Mouse (Mus musculus) layer of hippocampus, adult 8-10 months (tissue): Measurements from ENCODE around the gene Gcgr. TPM values are rescaled to one million over a fixed set of nuclear protein-coding genes. Genes with fewer than 3 reads are reported as not detected.
"Not testable (repeated sequence)": the region's sequence is repeated elsewhere in the genome, so short reads cannot be mapped to it uniquely, and the experiment has no call there.

Experiments
- DNase-seq, 2 experiments: peaks; one replicate each; pipeline ENCODE4 v3.0.0; 2022; ENCODE audit warnings: low spot score in 2 of 2
- total RNA-seq, 4 experiments: library from RNA; stranded (reverse); gene quantifications; 2 replicates each; pipeline ENCODE4 v1.2.4; 2022

Gene Gcgr
- total RNA-seq, 4 experiments from 2014 or later = 0.25 TPM; not detected in 3

DNA sequence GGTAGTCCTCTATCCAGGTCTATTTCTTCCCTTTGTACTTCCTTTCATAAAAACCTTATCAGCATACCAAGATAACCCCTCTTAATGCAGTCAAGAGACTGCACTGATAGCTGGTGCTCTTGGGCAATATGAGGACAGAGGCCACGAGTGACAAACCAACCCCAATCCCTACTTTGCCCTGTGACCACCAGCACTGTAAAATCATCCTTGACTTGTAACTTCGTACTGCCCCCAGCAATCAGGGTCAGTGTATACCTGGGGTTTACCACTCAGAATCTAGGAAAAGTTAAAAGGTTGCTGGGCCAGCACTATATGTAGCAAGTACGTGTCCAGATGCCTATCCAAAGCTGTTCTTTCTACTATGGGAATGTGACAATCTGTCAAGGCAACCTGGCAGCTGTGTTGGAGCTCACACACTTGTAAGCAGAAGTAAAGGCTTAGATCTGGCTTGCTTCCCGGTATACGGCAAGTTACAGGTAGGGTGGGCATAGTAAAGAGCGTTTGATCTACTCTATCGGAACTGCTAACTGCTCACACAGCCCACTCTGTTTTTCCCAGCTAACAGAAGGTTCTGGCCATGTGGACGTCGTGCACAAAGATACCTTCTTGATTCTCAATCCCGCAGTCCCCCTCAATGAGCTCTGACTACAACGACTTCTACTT lies 41.4 kb downstream of the Gcgr start:
- no peak for DNase-seq

DNA sequence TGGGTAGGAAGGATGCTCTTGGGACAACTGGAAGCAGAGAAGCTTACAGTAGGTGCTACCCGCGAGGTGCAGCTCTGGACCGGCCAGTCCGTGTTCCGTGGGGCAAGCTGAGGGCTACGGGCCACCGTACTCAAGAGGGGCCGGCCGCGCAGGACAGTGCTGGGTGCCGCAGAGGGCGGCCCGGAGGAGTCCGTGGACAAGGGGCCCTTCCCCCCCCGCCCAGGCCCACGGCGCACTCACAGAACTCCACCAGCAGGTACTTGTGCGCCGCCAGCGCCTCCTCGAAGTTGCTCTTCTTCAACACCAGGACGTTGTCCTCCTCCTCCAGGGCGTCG lies 41.9 kb downstream of the Gcgr start:
- DNase-seq = no peak

DNA sequence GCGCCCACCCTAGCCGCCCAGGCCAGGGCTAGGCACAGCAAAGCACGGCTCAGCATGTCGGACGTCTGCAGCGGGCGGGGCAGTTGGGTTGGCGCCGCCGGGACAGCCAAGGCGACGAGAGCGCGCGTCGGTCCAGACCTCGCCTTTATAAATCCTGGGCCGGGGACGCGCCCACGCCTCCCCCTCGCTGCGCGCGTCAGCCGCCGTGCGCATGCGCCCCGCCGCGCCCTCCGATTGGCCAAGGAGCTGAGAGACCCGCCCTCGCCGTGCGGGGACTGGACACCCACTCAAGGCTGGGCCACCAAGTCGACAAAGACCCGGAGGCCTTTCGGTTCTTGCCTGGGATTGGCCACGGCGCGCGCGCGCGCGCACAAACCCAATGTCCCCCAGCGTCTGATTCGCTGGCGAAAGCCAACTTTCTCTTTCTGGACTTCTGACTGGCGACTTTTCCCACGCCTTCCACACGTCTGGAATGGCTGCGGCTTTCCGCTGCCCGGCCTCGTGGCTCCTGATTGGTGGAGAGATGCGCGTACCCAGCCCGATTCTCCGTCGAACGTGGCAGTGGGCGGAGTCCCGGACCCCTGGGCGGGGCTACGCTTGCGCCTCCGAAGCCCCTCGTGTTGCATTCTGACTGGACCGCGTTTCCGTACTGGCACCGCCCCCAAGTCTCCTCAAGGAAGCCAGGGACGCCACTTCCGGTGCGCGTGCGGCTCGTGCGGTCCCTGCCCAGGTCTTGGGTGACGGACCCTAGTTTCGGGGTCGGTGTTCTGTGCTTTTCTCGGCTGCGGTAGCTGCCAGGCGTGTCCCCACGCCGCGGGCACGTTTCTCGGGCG lies 42.5 kb downstream of the Gcgr start, which contains the start of gene P4hb:
TSS of gene P4hb (minus strand) at position 502 of the 833 bp plus-strand sequence.
- peak; percentile 100 for DNase-seq

DNA sequence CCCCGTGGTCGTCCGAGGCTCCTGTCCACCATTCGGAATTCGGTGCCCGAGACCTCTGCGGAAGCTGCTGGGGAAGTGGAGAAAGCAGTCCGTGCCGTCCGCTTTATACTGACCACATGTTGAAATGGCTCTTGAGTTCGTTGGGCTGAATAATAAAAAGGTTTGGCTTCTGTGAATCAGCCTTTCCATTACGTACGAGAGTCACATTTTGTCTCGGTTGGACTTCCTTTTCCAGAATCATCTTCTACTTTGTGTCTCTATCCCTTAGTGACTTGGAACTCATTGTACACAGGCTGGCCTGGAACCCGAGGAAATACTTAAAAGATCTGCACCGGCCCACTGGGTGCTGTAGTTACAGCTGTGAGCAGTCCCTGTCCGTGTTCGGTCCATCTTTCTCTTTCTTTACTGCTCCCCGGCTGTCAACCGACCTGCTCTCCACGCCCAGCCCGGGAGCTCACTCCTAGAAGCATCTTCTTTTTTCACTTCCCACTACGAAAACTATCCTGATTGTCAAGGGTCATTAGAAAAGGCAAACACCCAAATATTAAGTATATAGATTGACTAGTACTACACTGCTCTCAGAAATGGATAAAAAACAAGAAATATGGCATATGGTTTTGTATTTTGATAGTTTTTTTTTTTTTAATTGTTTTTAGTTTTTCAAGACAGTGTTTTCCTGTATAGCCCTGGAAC lies 43.2 kb downstream of the Gcgr start:
- no peak for DNase-seq

DNA sequence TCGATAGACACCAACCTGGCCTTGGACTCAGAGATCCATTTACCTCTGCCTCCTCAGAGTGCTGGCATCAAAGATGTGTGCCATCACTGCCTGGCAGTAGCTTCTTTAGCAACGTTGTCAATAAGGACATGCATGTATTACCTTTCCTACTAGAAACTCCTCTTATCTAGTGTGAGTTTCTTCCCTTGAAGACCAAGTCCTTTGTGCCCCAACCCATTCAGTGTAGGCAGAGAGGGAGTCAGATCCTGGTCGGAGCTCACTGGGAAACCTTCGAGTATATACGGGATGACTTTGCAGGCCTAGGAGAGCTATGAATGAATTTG lies 43.7 kb downstream of the Gcgr start:
- DNase-seq = no peak

DNA sequence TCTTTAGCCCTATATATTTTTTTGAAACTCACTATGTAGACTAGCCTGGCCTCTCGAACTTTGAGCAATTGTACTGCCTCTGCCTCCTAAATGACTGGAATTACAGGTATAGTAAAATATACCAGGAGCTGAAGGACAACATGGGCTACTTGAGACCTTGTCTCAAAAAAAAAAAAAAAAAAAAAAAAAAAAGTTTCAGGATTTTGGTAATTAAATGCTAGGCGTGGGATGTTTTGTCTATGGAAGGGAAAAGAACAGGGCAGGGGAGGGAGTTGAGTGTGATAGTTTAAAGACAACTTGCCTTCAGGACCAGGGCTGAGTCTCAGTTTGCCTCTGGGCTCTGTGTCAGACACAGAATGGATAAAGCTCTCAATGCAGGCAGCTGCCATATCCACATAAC lies 44.5 kb downstream of the Gcgr start:
- no peak for DNase-seq

DNA sequence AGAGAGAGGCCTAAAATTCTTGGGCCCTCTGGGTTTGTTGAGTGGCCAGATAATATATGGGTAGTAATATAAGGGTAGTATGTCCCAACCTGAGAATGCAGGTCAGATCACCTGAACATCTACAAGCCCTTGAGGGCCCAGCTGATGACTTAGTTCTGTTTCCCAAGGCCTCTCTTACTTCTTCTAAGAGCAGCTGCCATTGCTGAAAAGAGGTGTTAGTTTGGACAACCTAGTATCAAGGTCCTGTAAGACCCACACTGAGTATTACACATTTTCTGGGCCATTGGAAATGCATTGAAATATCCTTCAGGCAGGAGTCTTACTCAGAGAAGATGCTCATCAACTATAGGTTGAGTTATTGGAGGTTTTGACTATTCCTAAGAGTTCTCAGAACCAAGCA lies 45.4 kb downstream of the Gcgr start:
- DNase-seq = no peak

DNA sequence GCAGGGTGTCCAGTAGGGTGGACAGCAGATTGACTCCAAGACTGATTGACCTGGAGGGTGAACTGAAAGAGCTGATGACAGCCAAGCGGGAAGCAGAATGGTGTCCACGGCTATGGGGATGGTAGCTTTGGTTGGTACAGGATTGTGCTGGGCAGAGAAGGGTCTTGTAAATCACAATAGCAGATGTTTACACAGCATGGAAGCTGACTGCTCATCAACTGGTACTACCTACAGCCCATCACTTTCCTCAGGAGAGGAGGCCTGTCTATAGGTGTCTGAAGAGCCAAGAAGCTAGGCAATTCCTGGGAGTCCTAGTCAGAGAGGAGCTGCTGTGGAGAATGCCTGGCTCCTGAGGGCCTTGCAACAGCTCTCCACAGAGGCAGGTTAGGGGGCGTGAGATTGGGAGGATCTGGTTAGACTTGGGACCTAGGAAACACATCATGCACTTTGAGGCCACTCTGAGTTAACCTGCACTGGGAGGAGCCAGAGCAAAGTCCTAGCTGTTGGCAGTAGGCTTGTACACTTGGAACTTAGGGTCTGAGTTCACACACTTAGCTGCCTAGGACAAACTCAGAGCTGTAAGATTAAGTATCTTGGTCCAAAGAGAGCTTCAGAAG lies 46.0 kb downstream of the Gcgr start:
- DNase-seq = no peak

DNA sequence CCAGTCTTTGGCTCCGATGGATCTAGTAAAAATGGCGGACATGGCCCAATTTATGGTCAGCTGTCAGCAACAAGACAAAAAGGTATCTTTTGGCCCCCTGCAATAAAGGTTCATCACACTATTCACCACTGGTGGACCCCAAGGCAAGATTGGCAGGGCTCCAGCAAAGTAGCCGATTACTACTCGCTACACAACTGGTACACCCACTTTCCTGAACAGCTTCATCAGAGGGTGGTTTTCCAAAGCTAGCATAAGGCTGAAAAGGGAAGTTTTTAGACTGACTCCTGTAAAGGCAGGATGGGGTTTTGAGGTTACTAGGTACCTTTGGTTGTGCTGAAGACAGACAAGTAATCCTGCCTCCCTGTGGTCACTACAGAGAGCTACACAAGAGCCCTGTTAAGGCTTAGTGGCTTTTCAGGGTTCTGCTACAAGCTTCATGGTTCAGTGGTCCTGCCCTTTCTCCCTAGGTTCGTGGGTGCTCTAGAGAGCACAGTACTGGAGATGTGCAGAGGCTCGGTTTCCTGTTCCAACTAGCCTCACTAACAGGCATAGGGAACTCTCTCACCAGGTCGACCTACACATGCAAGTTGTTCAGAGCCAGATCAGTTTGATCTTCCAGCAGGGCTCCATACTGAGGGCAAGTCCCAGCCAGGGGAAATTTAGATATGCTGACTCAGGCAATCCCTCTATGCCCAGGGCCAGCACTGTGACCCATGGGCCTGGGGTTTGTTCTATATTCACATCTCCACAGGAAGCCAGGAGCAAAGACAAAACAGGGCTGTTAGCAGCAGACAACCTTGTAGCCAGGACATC lies 46.9 kb downstream of the Gcgr start:
- no peak for DNase-seq

DNA sequence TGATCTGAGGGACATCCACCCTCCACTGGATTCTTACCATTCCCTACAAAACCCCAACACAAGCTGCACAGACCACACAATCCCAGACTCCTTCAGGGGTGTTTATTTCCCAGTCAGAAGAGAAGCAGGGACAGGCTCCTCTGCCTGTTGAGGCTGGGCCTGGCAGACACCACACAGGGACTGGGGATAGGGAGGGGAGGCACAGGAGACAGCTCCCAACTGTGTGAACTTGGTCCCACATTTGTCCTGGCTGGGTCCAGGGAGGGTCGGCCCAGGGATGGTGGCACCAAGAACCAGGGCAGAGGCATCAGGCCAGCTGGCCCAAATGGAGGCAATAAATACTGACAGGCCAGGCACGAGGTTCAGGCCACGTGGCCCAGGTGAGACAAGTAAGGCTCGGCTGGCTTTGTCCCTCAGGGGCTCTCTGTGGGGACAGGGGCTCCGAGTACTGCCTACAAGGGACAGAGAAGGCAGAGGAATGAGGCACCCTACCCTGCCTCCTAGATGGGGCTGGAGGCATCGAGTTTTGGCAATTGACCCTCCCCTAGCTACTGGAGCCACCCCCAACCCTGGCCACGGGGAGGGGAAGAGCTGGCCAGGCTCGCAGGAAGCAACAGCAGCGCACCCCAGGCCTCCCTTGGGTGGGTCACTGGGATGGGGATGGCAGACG lies 47.7 kb downstream of the Gcgr start:
- DNase-seq = no peak

DNA sequence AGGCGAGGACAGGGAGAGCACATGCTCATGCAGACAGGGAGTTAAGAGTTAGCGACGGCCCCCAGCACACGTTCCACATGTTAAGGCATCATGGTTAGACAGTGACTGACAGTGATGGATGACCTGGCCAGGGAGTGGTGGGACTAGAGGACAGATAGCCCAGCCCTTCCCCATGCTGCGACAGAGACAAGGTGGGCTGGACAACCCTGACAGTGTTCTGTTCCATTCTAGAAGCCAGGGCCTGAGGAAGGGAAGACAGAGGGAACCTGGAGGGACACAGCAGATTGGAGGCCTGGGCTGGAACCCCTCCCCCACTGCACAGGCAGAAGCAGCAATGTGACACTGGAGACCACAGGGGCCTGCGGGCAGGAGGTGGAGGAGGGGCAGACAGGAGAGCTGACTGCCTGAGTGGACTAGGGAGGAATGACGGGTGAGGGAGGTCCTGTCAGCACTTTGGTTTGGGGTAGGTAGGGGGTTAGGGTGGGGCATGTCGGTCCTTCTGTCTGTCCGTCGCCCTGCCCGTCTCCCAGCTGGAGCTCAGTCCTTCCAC lies 48.3 kb downstream of the Gcgr start:
- DNase-seq = no peak

DNA sequence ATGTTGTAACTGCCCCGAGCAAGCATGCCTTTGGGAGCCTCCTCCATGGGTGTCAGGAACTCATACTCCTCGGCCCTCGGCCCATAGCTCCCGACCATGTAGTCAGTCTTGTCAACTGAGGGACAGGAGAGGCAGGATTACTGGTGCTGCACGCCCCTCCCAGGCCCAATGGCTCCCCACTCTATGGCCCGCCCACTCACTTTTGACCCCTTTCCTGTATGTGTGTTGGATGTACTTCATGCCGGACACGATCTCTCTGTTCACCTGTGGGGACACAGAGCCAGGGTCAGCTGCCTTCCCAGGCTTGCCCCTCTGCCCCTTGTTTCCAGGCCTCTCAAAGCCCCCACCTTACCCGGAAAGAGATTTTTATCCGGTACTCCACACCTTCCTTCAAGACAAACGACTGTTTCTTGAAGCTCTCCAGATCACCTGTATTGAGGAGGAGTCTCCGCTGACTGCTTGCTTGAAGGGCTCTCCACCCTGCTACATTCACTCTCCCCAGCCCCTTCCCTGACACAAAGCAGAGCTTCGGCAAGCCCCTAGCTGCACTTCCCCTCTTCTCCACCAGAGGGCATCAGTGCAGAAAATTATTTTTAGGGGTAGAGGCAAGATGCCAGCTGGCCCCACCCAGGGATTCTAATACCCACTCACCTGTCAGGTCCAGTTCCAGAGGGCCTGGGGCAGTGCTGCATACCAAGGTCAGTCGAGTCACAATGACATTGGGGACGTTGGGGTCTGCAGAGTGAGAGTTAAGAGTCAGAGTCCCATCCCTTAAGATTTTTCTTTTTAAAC lies 49.0 kb downstream of the Gcgr start:
- peak; percentile 58 to 74 for DNase-seq

DNA sequence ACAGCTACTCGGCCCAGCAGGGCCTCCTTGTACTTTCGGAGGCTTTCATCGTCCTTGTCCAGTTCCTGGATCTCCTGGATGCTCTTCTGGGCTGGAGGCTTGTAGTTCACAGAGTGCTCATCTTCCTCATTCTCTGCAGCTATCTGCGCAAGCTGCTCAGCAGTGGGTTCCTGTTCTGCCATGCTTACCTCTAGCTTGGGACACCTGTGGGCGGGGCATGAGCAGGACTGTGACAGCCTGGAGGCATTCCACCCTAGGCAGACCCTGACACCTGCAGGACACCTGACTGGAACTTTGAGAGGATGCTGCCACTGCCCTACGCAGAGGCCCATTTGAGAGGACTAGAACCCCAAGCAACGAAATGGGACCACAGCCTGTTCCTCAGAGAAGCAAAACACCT lies 49.7 kb downstream of the Gcgr start:
- DNase-seq = peak in 1 of 2 experiments; percentile 35

DNA sequence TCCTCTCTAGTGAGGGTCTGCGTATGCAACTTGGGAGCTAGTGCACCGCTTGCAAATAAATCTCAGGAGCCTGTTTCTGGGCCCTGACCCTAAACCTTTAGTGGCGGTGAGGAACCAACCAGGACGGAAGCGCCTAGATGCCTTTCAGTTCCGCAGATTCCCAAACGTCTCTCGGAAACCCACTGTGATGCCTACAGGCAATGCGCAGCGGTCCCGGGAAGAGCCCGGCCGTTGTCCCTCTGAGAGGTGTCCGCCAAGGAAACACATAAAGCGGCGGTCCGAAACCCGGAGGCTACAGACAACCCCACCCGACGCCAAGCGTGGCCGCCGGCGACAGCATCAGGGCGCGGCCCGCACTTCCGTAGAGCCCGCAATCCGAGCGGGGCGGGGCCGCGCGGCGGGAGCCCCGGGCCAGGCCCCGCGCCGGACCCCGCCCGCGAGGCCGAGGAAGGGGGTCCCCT lies 50.4 kb downstream of the Gcgr start:
- DNase-seq = peak in 1 of 2 experiments; percentile 19

DNA sequence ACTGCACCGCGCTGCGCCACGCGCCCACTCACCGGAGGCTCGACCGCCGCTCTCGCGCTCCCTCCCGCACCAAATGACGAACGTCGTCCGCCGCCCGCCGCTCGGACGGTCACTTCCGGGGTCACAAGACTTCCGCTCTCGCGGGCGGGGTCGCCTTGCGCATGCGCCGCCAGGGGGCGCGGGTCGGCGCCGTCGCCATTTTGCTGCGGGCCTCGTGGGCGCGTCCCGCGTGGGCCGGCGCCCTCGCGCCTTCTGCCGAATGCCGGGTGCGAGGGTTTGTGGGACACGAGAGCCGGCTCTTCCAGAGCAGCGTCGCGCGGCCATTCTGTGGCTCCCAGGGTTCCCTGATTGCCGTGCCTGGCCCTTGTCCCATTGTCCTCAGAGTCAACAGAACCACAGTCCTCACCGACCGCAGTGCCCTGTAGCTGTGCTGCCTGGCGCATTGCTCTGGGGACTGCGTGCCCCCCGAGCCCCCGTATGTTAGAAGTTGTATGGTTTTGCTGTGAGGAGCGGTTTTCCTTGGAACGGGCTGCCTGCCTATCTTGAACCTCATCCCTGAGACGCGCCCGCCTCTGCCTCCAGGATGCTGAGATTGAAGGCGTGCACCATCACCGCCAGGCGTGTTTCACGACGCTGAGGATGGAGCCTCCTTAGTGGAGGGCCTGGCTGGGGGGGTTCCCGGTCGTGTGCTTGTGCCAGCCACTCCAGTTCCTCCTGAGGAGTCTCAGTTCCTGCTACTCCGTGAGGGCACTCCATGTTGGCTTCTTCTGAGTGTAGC lies 51.2 kb downstream of the Gcgr start, which contains the start of gene Arhgdia:
TSS of gene Arhgdia (minus strand) at position 135 of the 778 bp plus-strand sequence.
- DNase-seq = peak; percentile 82 to 88

DNA sequence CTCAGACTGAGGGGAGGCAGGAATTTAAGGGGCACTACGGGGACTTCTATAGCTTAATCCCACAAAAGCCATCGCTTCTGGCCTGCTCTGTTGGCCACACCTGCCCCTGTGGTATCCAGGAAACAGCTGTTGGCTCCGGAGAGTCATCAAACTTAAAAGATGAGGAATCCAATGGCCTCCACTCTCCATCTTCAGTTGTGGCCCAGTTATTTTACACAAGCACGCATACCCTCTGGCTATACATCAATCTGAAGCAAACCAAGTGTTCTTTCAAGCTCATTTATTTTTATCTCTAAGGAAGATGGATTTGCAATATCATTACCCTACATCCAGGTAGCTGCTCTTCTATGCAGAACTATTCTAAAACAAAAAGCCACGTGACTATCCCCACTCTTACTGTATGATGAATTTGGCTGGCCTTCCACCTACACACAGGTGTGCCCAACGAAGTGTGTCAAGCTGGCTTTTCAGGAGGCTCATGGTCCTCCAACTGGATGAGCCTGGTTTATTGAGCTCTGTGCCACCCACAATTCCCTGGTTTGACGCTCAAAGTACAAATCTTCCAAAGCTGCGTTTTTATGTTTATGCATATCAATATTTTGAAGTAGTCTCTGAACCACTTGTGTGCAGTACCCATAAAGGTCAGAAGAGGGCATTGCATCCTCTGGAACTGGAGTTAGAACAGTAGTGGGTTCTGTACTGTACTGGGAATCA lies 51.9 kb downstream of the Gcgr start:
- no peak for DNase-seq

DNA sequence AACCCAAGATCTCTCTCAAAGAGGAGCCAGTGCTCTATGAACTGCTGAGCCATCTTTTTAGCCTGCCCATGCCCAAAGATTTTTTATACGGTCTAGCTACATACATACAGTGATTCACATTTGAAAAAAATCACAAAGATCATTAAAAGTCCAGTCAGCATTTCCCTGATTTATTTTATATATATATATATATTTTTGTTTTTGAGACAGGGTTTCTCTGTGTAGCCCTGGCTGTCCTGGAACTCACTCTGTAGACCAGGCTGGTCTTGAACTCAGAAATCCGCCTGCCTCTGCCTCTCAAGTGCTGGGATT lies 52.4 kb downstream of the Gcgr start:
- not testable (repeated sequence) for DNase-seq

DNA sequence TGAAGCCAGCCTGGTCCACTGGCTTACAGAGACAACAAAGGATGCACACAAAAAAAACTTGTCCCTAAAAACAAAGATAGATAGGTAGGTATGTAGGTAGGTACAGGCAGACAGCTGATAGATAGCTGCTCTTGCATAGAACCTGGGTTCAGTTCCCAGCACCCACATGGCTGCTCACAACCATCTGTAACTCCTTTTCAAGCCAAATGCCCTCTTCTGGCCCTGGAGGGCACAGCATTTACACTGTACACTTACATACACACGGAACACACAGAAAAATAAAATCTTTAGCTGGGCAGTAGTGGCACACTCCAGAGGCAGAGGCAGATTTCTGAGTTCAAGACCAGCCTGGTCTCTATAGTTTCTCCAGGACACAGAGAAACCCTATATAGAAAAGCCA lies 53.4 kb downstream of the Gcgr start:
- DNase-seq = no peak
